ENCODE assay signal across 8 mouse cellular contexts in the genomic region with DNA sequence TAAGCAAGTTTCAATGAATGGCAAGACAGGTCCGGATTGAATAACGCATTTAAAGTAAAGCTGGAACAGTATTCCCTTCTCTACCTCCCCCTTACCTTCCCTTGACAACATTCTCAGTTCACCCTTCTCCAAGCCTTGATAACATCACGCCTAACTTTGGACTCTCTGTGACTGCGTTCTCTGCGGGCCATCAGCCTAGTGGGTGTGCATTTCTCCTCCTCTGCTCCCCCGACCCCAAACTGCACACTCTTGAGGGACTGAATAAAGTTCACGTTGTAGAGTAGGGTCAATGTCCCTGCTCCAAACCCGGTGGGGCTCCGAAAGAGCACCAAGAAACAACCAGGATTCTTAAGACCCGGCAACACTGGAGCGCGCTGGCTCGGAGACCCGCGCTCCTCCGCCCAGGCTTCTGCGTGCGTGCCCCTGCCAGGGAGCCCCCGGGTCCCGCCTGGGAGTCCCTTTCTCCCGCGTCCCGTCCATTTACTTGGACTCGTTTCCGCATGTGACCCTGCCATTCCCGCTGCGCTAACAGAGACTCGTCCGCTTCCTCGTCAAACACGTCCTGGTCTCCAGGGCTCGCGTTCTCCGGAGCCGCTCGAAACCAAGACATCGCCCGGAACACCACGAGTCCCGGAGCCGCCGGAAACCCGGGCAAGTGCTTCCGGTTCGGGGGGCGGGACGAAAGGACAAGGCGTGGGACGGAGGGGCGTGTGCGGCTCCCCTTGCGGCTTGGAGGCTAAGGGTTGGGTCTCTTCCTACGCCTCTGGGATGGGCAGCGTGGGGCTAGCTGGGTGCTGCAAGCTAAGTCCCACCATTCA. TPM values are rescaled to one million over a fixed set of nuclear protein-coding genes. Genes with fewer than 3 reads are reported as not detected.
DNase-seq lines count a peak whose midpoint lies in the region; ATAC-seq and TF ChIP-seq lines count a peak whose summit lies in the region.

A gene (minus strand): TSS at position 653 of the 818 bp plus-strand sequence.

- H3K9ac ChIP-seq in MEL (ENCODE audit: control insufficient read depth, low read depth, low read length, poor library complexity, severe bottlenecking) = peak within 1 kb of the TSS; percentile 85
- peak within 1 kb of the TSS; percentile 74 for H3K9ac ChIP-seq in forebrain, postnatal 0 days
- H3K9ac ChIP-seq in lung, embryonic 15.5 days = peak within 1 kb of the TSS; percentile 80

- under 1% methylated on average over 54 of the region's 54 CpGs for WGBS in cerebellum, adult 2 months
- WGBS in forebrain, postnatal 0 days = 3% methylated on average over 54 of the region's 54 CpGs
- under 1% methylated on average over 54 of the region's 54 CpGs for WGBS in lung, embryonic 15.5 days

- H3K4me3 ChIP-seq in MEL (ENCODE audit: control insufficient read depth in 1 of 2, insufficient read depth in 1 of 2, low read depth in 2 of 2, low read length in 2 of 2) = peak within 1 kb of the TSS; percentile 75 to 91
- H3K4me3 ChIP-seq in cerebellum, adult 2 months (replicated peaks; ENCODE audit: insufficient read depth, low read depth, low read length) = peak within 1 kb of the TSS; percentile 99
- peak within 1 kb of the TSS; percentile 82 for H3K4me3 ChIP-seq in forebrain, postnatal 0 days (ENCODE audit: low read depth, low read length)
- H3K4me3 ChIP-seq in lung, embryonic 15.5 days = peak within 1 kb of the TSS; percentile 86

- peaks cover 0 to 3% of the 10 kb centered on the region in 2 experiments; a peak in 1 of 4 replicates for H3K27me3 ChIP-seq in MEL (ENCODE audit: control insufficient read depth in 1 of 2, insufficient read depth in 2 of 2, low read length in 2 of 2)
- H3K27me3 ChIP-seq in cerebellum, adult 2 months (ENCODE audit: control insufficient read depth, insufficient read depth, low read length) = no peaks in the 10 kb centered on the region
- no peaks in the 10 kb centered on the region for H3K27me3 ChIP-seq in forebrain, postnatal 0 days (ENCODE audit: insufficient read depth, low read length)
- no peaks in the 10 kb centered on the region for H3K27me3 ChIP-seq in lung, embryonic 15.5 days

- peaks cover 4% of the 10 kb centered on the region for H3K79me2 ChIP-seq in MEL (ENCODE audit: control insufficient read depth, insufficient read depth, low read length, poor library complexity)

- 0 out of 2 replicates have a peak within 1 kb of the TSS, but pooled peaks have one; percentile 23 for H3K27ac ChIP-seq in MEL (ENCODE audit: control insufficient read depth, low read depth, low read length)
- H3K27ac ChIP-seq in cerebellum, adult 2 months (ENCODE audit: insufficient read depth, low read length) = 0 out of 2 replicates have a peak within 1 kb of the TSS, but pooled peaks have one; percentile 38
- peak within 1 kb of the TSS; percentile 82 for H3K27ac ChIP-seq in forebrain, postnatal 0 days (ENCODE audit: low read depth, low read length)
- H3K27ac ChIP-seq in lung, embryonic 15.5 days = peak within 1 kb of the TSS; percentile 85

- peaks cover 0 to 8% of the 10 kb centered on the region in 2 experiments; a peak in 1 of 4 replicates for H3K4me1 ChIP-seq in MEL (ENCODE audit: control insufficient read depth in 1 of 2, insufficient read depth in 2 of 2, low read length in 2 of 2)
- H3K4me1 ChIP-seq in cerebellum, adult 2 months (ENCODE audit: control insufficient read depth, insufficient read depth, low read length) = no peaks in the 10 kb centered on the region
- H3K4me1 ChIP-seq in forebrain, postnatal 0 days (ENCODE audit: insufficient read depth) = no peaks in the 10 kb centered on the region
- peaks cover 9% of the 10 kb centered on the region for H3K4me1 ChIP-seq in lung, embryonic 15.5 days

- H3K4me2 ChIP-seq in forebrain, postnatal 0 days (ENCODE audit: low read depth) = peak within 1 kb of the TSS; percentile 81
- H3K4me2 ChIP-seq in lung, embryonic 15.5 days = peak within 1 kb of the TSS; percentile 83

- peak in 2 of 3 experiments; percentile 47 to 55; a peak in 4 of 6 replicates for TF ChIP-seq CTCF in MEL (IDR thresholded peaks at IDR 0.05 in 2 of 3, conservative IDR thresholded peaks at IDR 0.05 in 1 of 3; ENCODE audit: control insufficient read depth in 1 of 3, insufficient read depth in 1 of 3, low read depth in 2 of 3, low read length in 3 of 3, poor library complexity in 1 of 3, severe bottlenecking in 1 of 3)
- TF ChIP-seq CTCF in cerebellum, adult 2 months (IDR thresholded peaks at IDR 0.05; ENCODE audit: borderline replicate concordance, insufficient read depth, low read depth, low read length) = peak; percentile 51; the same call in 1 of the 2 replicates
- TF ChIP-seq CTCF in forebrain, postnatal 0 days (IDR thresholded peaks at IDR 0.05; ENCODE audit: low read depth) = peak; percentile 69

- no peaks in the 10 kb centered on the region for H3K9me3 ChIP-seq in MEL (replicated peaks; ENCODE audit: insufficient read depth, low read length)
- H3K9me3 ChIP-seq in forebrain, postnatal 0 days (ENCODE audit: low read length) = no peaks in the 10 kb centered on the region
- no peaks in the 10 kb centered on the region for H3K9me3 ChIP-seq in lung, embryonic 15.5 days

- peak; percentile 78 to 81 for TF ChIP-seq POLR2A in MEL (IDR thresholded peaks at IDR 0.05; ENCODE audit: control insufficient read depth in 1 of 2, insufficient read depth in 1 of 2, low read depth in 1 of 2, low read length in 2 of 2, poor library complexity in 1 of 2)
- TF ChIP-seq POLR2A in cerebellum, adult 2 months (IDR thresholded peaks at IDR 0.05; ENCODE audit: borderline replicate concordance, insufficient read depth, low read length) = peak; percentile 57; the same call in 1 of the 2 replicates

- DNase-seq in MEL (ENCODE audit: low read depth, low spot score) = peak; percentile 89
- DNase-seq in cerebellum, adult 2 months = peak; percentile 89 to 92
- peak; percentile 94 for DNase-seq in forebrain, postnatal 0 days
- peak; percentile 96 for DNase-seq in heart, postnatal 4 days
- peak; percentile 75 to 86 for DNase-seq in layer of hippocampus, adult 8-10 months (ENCODE audit: low spot score in 2 of 2)
- DNase-seq in ovary, adult 18-20 months (ENCODE audit: low spot score) = peak; percentile 80
- DNase-seq in thymus, postnatal 0 days (ENCODE audit: low spot score) = peak; percentile 91

- peaks cover 0 to 10% of the 10 kb centered on the region in 2 experiments; a peak in 3 of 4 replicates for H3K36me3 ChIP-seq in MEL (ENCODE audit: control insufficient read depth in 1 of 2, insufficient read depth in 2 of 2, low read length in 2 of 2)
- H3K36me3 ChIP-seq in forebrain, postnatal 0 days (ENCODE audit: insufficient read depth) = no peaks in the 10 kb centered on the region
- H3K36me3 ChIP-seq in lung, embryonic 15.5 days = no peaks in the 10 kb centered on the region

- peak; percentile 99 for ATAC-seq in forebrain, postnatal 0 days
- peak; percentile 98 for ATAC-seq in lung, embryonic 15.5 days (ENCODE audit: borderline replicate concordance, extremely low read depth, low FRiP score, low TSS enrichment)

- no peak; a peak in 1 of 4 replicates for TF ChIP-seq EP300 in MEL (IDR thresholded peaks at IDR 0.05; ENCODE audit: low read depth in 1 of 2, low read length in 2 of 2)

- TF ChIP-seq RAD21 in MEL (IDR thresholded peaks at IDR 0.05; ENCODE audit: low read depth, low read length) = no peak

TF ChIP-seq in MEL, 35 proteins besides CTCF, POLR2A, EP300 and RAD21 (continues in another document):
- no peak for TF ChIP-seq GATA1 (IDR thresholded peaks at IDR 0.05; ENCODE audit: low read depth, low read length)
- no peak for TF ChIP-seq USF2 (IDR thresholded peaks at IDR 0.05; ENCODE audit: borderline replicate concordance in 1 of 2, insufficient read depth in 1 of 2, low read depth in 1 of 2, low read length in 2 of 2)
- TF ChIP-seq CHD2 (IDR thresholded peaks at IDR 0.05; ENCODE audit: low read length) = peak; percentile 44
- no peak for TF ChIP-seq JUND (IDR thresholded peaks at IDR 0.05; ENCODE audit: low read depth, low read length)
- TF ChIP-seq SIN3A (IDR thresholded peaks at IDR 0.05; ENCODE audit: low read length) = peak; percentile 91
- TF ChIP-seq POLR2AphosphoS5 (IDR thresholded peaks at IDR 0.05; ENCODE audit: borderline replicate concordance, low read depth, low read length) = no peak
- no peak for TF ChIP-seq NRF1 (IDR thresholded peaks at IDR 0.05; ENCODE audit: insufficient read depth, low read depth, low read length, poor library complexity, severe bottlenecking)
- 0 out of 2 replicates have a peak, but pooled peaks have one; percentile 32 for TF ChIP-seq ETS1 (IDR thresholded peaks at IDR 0.05; ENCODE audit: low read depth, low read length)
- no peak for TF ChIP-seq E2F4 (IDR thresholded peaks at IDR 0.05; ENCODE audit: borderline replicate concordance, low read depth, low read length)
- peak; percentile 92 for TF ChIP-seq HCFC1 (IDR thresholded peaks at IDR 0.05; ENCODE audit: low read depth, low read length)
- TF ChIP-seq UBTF (IDR thresholded peaks at IDR 0.05; ENCODE audit: borderline replicate concordance, insufficient read depth, low read depth, low read length) = no peak
- peak; percentile 92 for TF ChIP-seq MXI1 (IDR thresholded peaks at IDR 0.05; ENCODE audit: low read depth, low read length)
- TF ChIP-seq CHD1 (IDR thresholded peaks at IDR 0.05; ENCODE audit: low read depth, low read length) = no peak
- TF ChIP-seq KAT2A (conservative IDR thresholded peaks at IDR 0.05; ENCODE audit: low read depth, low read length) = peak; percentile 67; the same call in 1 of the 2 replicates
- TF ChIP-seq USF1 (IDR thresholded peaks at IDR 0.05; ENCODE audit: low read depth, low read length) = 0 out of 2 replicates have a peak, but pooled peaks have one; percentile 15
- peak; percentile 88 for TF ChIP-seq NELFE (IDR thresholded peaks at IDR 0.05; ENCODE audit: low read depth, low read length)
- TF ChIP-seq RCOR1 (IDR thresholded peaks at IDR 0.05; ENCODE audit: low read depth, low read length) = 0 out of 2 replicates have a peak, but pooled peaks have one; percentile 23
- no peak for TF ChIP-seq TAL1 (IDR thresholded peaks at IDR 0.05; ENCODE audit: low read length)
- TF ChIP-seq ZKSCAN1 (IDR thresholded peaks at IDR 0.05; ENCODE audit: low read depth, low read length) = no peak

RNA-seq across cellular contexts. Expression of the gene that starts here (rescaled TPM):
- 14.8 and 19.7 TPM in 2 replicates for total RNA-seq in MEL (2012; rRNA removed)
- polyA plus RNA-seq in MEL (2012; ENCODE audit: insufficient read depth in 1 of 2, insufficient read length in 2 of 2, low read depth in 1 of 2, low replicate concordance in 2 of 2, missing spikeins in 1 of 2) = 1 to 10 TPM in 1 of 2 experiments, not detected in 1; 9.4 TPM
- polyA plus RNA-seq in cerebellum, adult 2 months (2012; rRNA removed) = 25.5 and 27.0 TPM in 2 replicates
- 18.6 and 33.4 TPM in 2 replicates for total RNA-seq in forebrain, postnatal 0 days (2014; rRNA removed)
- polyA plus RNA-seq in forebrain, postnatal 0 days (2015; fragmentation: Nextera tagmentation; extraction: Ambion mirVana) = 63.6 and 68.9 TPM in 2 replicates
- total RNA-seq in heart, postnatal 4 days (2021) = 10 to 100 TPM; 21.1 to 29.1 TPM
- total RNA-seq in layer of hippocampus, adult 8-10 months (2022) = 10 to 100 TPM; 21.6 to 26.2 (median 24.7) TPM
- polyA plus RNA-seq in lung, embryonic 15.5 days (2015; fragmentation: Nextera tagmentation; extraction: Ambion mirVana) = 75.6 and 77.1 TPM in 2 replicates
- polyA plus RNA-seq in thymus, postnatal 0 days (2015; fragmentation: Nextera tagmentation; extraction: Ambion mirVana) = 55.3 and 57.6 TPM in 2 replicates

Comparison
In these comparisons a context has a peak if more than half of its experiments do, and no peak if none do; other contexts are left out.
1. Peak in every context shown above with its lines: DNase-seq, ATAC-seq, H3K4me3 ChIP-seq and H3K27ac ChIP-seq.
2. H3K27ac ChIP-seq: peak in every context shown above with its lines; median percentile 85 in lung, embryonic 15.5 days; 82 in forebrain, postnatal 0 days; 38 in cerebellum, adult 2 months; 23 in MEL.